Mouse (Mus musculus) induced T-regulatory cell, adult 2 months (primary cell): ENCODE measurements around the gene Flrt1.

ENCODE experiments used
- DNase-seq: peaks from one replicate; pipeline ENCODE4 v3.0.0-alpha.2; 2012; ENCODE audit warnings: low read depth

Flrt1 gene

GRCm38 (mm10) chr19:7130317-7130716, 24.8 kb upstream of the Flrt1 start:
- no peak for DNase-seq

DNA sequence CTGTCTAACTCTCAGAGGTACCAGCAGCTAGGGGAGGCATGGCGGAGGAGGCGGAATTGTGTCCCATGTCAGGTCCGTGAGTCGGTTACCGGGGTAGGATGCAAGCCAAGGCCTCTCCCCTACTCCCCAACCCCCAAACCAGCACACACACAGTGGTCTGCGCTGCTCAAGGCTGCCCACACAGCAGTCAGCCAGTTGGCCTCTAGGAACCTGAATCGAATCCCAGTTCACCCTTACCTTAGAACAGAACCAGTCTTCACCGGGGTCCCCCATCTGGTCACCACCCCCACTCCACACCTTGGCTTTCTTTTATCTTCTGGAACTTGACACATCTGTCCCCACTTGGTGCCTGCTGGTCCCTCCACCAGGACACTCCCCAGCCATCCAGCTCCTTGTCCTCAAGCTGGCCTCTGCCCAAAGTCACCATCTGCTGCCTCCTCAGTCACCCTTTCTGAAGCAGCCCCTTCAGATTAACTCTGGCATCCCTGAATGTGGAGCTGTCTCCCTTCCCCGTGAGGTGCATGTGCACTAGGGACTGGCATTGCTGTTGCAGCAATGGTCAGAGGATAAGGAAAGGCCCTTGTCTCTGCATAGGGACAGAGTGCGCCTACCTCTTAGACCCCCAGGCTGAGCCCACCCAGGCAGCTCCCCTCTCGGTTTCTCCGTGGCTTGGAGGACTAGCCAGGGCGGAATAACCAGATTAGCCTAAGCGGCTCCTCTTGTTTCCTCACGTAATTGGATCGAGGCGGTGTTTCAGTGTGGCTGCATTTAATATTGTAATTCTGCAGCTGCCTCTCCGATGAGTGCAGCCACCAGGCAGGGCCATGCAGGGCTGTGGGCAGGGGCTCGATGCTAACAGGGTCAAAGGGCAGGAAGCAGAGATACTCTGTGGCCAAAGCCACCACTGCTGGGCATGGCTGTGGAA, 23.3 kb upstream of the Flrt1 start:
- no peak for DNase-seq

- DNase-seq: no peak
Measured at GRCm38 (mm10) chr19:7126933-7127332, 21.4 kb upstream of the Flrt1 start.

GRCm38 (mm10) chr19:7126209-7126608, 20.7 kb upstream of the Flrt1 start:
- DNase-seq: no peak

DNA sequence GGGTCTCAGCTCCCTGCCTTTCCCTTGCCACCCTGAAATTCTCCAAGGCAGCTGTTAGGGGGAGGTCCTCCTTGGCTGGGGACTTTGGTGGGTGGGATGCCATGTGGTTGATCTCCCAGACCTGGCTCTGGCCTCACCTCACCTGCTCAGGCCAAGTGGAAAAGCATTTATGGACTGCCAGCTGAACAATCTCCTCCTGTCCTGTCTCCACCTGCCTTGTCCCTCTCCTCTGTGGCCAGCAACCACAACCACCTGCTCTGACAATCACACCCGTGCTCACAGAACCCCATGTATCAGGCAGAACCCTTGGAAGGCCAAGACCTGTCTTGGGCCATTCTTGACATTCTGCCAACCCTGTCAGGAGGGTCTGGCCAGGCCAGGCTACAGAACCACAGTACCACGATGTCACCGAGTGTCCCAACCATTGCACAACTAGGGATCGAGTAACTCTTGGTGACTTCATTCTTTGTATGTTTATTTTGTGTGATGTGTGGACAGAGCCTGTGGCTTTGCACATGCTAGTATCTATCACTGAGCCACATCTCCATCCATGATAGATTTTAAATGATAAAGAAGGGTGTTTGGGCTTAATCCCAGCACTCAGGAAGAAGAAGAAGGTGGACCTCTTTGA, 20.1 kb upstream of the Flrt1 start:
- no peak for DNase-seq

- no peak for DNase-seq
Measured at GRCm38 (mm10) chr19:7122698-7123306, 17.3 kb upstream of the Flrt1 start.

GRCm38 (mm10) chr19:7122277-7122676, 16.7 kb upstream of the Flrt1 start:
- DNase-seq: no peak

- DNase-seq: no peak
Measured at GRCm38 (mm10) chr19:7121252-7121651, 15.7 kb upstream of the Flrt1 start.

- peak; percentile 48 for DNase-seq
Measured at GRCm38 (mm10) chr19:7117653-7118307, 12.3 kb upstream of the Flrt1 start.

DNA sequence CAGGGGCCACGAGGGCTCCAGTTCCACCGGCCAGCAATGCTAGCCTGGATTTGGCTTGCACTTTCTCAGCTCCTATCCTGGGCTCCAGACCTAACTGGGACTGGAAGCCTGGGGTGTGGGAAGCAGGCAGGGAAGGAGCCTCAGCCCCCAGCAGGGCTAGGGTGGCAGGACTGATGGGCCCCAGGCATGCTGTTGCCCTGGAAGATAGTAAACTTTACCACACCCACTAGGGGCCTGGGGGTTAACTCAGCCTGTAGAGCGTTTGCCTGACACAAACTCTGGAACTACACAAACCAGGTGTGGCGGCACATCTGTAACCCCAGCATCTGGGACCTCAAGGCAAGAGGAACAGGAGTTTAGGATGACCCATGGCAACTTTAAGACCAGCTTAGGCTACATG, 11.6 kb upstream of the Flrt1 start:
- DNase-seq: no peak

GRCm38 (mm10) chr19:7116038-7116731, 10.7 kb upstream of the Flrt1 start:
- peak; percentile 46 for DNase-seq

DNA sequence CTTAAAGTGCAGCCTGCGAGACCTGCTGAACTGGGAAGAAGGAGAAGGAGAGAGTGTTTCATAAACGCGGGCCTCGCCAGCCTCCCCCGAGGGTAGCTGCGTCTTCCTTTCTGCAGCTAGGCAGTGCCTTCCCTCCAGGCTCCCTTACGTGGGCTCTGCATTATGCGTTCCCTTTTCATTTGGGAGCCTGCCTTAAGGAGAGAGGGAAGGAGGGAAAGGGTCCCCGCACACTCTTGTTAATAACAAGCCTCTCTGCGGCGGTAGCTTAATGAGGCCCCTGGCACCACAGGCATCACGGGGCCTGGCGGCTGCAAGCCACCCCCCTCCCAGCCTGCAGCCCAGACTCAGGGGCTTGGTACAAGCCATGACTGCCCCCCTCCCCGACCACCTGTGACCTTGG, 8.0 kb upstream of the Flrt1 start:
- no peak for DNase-seq

DNA sequence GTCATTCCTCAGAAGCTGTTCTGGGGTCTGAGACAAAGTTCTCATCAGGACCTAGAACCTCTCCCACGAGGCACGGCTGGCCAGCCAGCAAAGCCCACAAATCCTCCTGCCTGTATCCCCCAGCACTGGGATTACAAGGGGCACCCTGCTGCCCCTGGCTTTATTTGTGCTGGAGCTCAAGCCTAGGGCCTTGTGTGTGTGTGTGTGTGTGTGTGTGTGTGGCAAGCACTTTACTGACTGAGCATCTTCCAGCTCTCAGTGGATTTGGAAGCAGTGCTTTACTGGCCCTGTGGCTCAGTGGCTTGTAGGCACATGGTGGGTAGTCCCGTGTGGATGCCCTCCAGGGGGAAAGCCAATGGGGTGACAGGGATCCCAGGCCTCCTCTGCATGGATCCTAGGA, 7.1 kb upstream of the Flrt1 start:
- DNase-seq: no peak

DNA sequence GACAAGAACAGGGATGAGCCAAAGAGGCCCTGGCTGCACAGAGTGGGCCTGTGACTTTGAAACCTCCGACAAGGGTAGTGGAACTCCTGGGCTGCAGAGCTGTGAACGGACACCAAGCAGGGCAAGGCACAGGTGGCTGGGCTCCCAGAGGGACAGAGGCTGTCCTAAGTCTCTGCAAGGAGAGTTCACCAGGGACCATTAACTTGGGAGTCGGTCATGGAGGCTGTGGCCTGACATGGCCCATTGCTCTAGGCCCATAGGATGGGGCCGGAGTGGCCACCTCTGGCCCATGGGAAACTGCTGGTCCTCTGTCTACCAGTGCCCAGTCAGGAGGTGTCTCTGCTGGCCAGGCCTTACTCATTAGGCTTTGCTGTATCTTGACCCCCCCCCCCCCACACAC, 6.2 kb upstream of the Flrt1 start:
- DNase-seq: no peak

GRCm38 (mm10) chr19:7111309-7111708, 5.8 kb upstream of the Flrt1 start:
- no peak for DNase-seq

DNA sequence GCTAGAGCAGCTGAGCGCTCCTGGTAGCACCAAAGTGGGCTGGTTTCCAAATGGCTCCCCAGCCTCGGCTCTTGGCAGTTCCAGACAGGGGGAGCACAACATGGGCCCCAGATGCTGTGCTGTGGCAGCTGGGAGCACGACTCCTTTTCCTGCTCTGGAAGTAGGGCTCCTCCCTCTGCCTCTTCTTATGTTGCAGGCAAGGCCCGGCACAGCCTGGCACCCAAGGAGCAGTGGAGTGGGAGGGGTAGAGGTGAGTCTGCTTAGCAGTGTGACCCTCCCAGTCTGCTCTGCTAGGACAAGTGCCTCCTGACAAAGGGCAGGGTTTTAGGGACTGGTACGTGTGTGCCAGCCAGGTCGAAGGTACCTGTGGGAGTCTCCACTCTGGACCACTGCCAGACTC, 5.3 kb upstream of the Flrt1 start:
- DNase-seq: no peak

DNA sequence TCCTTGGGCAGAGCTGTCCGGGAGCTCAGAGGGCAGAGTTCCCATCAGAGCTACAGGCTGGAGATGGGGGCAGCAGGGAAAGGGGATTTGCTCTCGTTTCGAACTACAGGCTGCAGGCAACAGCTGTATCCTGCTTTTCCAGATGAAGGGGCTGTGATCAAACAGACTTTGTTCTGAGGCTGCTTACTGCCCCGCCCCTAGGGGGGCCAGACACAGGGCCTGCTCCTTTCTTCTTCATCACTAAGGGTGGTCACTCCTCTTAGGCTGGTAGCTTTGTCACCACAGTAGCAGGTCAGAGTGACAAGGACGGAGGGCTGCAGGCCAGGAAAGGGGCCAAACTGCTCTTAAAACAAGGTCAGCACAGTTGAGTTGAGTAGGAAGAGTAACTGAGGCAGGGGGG, 4.6 kb upstream of the Flrt1 start:
- no peak for DNase-seq

DNA sequence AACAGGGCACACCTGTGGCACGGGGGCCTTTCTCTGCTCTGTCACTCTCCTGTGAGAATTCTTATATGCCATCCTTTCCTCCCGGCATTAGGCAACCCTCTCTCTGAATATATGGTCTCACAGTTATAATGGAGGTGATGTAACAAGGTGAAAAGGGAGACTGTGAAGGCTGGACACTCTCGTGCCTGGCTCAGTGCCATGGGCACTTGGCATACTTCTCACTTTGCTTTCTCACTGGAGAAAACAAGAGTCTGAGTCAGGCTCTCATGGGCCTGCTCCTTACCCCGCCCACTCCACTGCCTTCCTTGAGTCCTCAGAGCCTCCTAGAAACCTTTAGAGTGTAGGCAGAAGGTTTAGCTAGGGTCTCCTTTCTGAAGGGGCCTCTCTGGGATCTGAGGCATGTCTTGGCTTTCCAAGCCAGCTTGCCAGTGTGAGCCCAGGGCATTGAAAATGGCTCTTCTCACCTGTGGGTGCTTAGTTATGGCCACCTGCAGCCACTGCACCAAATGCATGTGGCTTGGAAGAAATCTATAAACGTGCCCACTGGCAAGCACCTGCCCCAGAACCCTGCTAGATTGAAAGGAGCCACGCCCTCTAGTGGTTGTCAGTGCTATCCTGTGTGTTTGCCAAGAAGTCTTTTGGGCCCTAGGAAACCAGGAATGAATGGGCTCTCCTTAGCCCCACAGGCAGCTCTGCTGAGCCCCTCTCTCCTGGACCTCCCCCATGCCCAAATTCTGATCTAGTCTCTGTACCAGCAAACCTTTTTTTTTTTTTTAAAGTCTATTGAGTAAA, 2.8 kb upstream of the Flrt1 start:
- DNase-seq: peak; percentile 53

DNA sequence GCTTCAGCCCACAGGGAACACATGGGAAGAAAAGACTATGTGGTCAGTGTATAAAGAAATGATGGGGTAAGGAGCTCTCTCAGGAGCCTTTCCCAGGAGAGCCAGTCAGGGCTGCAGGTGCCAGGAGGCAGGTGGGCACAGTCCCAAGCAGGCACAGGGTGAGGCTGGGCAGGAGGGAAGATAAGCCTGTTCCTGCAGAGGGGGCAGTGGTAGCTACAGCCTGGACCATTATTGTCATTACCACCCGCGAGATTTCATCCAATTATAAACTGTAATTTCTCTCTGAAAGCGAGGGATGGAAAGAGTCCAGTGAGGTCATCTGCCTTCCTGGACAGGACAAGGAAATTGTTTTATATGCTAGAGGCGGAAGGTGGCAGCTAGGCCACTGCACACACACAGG, 1.6 kb upstream of the Flrt1 start:
- no peak for DNase-seq

DNA sequence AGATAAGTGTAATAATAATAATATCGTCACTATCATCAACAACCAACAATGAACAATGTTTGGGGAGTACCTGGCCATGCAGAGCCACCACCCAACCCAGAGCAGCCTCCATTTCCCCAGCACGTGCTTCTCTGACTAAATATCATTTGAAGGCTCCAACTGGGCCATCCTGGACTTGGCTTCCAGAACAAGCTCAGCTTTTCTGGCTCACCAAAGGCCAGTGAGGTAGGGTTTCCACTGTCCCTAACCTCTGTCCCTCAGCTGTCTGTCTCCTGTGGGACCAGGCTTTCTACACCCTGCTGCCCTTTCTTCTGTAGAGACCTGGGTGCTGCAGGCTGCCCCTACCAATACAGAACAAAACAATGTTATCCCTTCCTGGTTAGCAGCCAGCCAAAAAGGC, 1.0 kb upstream of the Flrt1 start:
- no peak for DNase-seq

- no peak for DNase-seq
Measured at GRCm38 (mm10) chr19:7103993-7104401, 1.5 kb downstream of the Flrt1 start.
